Mouse (Mus musculus): ENCODE data around the gene Adap1. TPM values are rescaled to one million over a fixed set of nuclear protein-coding genes. Genes with fewer than 3 reads are reported as not detected.

Adap1 gene
- polyA plus RNA-seq, 1 experiment = 163 TPM

DNA sequence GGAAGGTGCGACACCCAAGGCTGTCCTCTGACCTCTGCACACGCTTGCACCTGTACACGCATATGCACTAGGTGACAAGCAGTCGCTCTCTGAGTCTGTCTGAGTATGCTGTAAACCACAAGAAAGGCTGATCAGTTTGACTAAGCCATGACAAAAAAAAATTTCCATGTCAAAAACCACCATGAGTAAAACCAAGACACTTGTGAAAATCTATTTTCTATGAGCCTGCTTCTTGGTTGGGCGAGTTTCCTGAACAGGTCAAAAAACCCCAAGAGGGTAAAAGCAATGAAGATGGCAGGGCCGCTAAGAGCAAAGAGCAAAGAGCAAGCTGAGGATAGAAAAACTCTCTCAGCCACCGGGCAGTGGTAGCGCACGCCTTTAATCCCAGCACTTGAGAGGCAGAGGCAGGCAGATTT is 21.8 kb downstream of the Adap1 start:
- Histone ChIP-seq H3K4me1 (ENCODE audit: control insufficient read depth, insufficient read depth, low read length) (no peaks in the 10 kb centered on the region), H3K27ac (ENCODE audit: insufficient read depth, low read length) (no peak overlapping the region), H3K4me3 (replicated peaks; ENCODE audit: insufficient read depth, low read depth, low read length) (no peak overlapping the region), H3K27me3 (ENCODE audit: control insufficient read depth, insufficient read depth, low read length) (no peaks in the 10 kb centered on the region)
- DNase-seq = no peak
- TF ChIP-seq POLR2A (IDR thresholded peaks at IDR 0.05; ENCODE audit: borderline replicate concordance, insufficient read depth, low read length) = no peak
- no peak for TF ChIP-seq CTCF (IDR thresholded peaks at IDR 0.05; ENCODE audit: borderline replicate concordance, insufficient read depth, low read depth, low read length)
- WGBS = 85% methylated on average over 9 of the region's 9 CpGs

DNA sequence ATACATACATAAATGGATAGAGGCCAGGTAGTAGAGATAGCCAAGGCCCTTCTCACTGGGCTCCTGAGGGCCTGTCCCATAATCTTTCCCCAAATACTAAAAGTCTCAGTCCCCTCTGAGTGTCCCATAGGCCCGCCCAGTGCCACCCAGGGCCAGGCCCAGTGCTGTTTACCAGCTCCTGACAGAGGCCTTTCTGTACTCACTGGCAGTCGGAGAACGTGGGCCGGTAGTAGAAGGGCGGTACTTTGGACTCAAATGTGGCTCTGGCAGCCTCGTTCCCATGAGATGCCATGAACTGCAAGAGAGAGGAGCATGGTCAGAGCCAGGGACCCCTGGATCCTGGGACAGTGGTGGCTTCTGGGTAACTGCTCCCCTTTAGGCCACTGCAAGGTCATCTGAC is 23.3 kb downstream of the Adap1 start:
- H3K27ac ChIP-seq (ENCODE audit: insufficient read depth, low read length) = peak overlapping the region; percentile 64; the same call in 1 of the 2 replicates
- no peak for TF ChIP-seq CTCF (IDR thresholded peaks at IDR 0.05; ENCODE audit: borderline replicate concordance, insufficient read depth, low read depth, low read length)
- H3K4me1 ChIP-seq (ENCODE audit: control insufficient read depth, insufficient read depth, low read length) = no peaks in the 10 kb centered on the region
- no peak overlapping the region for H3K4me3 ChIP-seq (replicated peaks; ENCODE audit: insufficient read depth, low read depth, low read length)
- H3K27me3 ChIP-seq (ENCODE audit: control insufficient read depth, insufficient read depth, low read length) = no peaks in the 10 kb centered on the region
- 77% methylated on average over 6 of the region's 6 CpGs for WGBS
- DNase-seq = no peak

- TF ChIP-seq CTCF (IDR thresholded peaks at IDR 0.05; ENCODE audit: borderline replicate concordance, insufficient read depth, low read depth, low read length) = no peak
- TF ChIP-seq POLR2A (IDR thresholded peaks at IDR 0.05; ENCODE audit: borderline replicate concordance, insufficient read depth, low read length) = no peak
- DNase-seq = no peak
- Histone ChIP-seq H3K27ac (ENCODE audit: insufficient read depth, low read length) (no peak overlapping the region), H3K4me3 (replicated peaks; ENCODE audit: insufficient read depth, low read depth, low read length) (no peak overlapping the region), H3K27me3 (ENCODE audit: control insufficient read depth, insufficient read depth, low read length) (no peaks in the 10 kb centered on the region), H3K4me1 (ENCODE audit: control insufficient read depth, insufficient read depth, low read length) (no peaks in the 10 kb centered on the region)
- 39% methylated on average over 5 of the region's 5 CpGs for WGBS
Observed at GRCm38 (mm10) chr5:139297745-139298144, 27.7 kb downstream of the Adap1 start.

DNA sequence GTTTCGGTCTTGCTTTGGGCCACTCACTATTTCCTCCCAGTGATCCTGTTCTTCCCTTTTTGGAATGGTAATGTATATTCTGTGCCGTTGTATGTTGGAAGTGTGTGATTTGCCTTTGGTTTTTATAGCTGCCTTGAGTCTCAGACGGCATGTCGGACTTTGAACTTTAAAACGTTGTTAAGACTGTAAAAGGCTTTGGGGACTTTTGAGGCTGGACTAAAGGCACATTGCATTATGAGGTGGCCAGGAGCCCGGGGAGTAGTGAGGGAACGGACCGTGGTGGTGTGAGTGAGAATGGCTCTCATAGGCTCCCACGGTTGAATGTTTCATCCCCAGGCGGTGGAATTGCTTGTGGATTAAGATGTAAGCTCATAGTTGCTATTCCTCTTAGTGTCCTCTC is 28.3 kb downstream of the Adap1 start:
- no peaks in the 10 kb centered on the region; the same call in 1 of the 2 replicates for H3K4me1 ChIP-seq (ENCODE audit: control insufficient read depth, insufficient read depth, low read length)
- WGBS = 93% methylated on average over 10 of the region's 10 CpGs
- no peak for DNase-seq
- no peak for TF ChIP-seq CTCF (IDR thresholded peaks at IDR 0.05; ENCODE audit: borderline replicate concordance, insufficient read depth, low read depth, low read length)
- H3K4me3 ChIP-seq (replicated peaks; ENCODE audit: insufficient read depth, low read depth, low read length) = no peak overlapping the region
- H3K27ac ChIP-seq (ENCODE audit: insufficient read depth, low read length) = no peak overlapping the region
- H3K27me3 ChIP-seq (ENCODE audit: control insufficient read depth, insufficient read depth, low read length) = no peaks in the 10 kb centered on the region

DNA sequence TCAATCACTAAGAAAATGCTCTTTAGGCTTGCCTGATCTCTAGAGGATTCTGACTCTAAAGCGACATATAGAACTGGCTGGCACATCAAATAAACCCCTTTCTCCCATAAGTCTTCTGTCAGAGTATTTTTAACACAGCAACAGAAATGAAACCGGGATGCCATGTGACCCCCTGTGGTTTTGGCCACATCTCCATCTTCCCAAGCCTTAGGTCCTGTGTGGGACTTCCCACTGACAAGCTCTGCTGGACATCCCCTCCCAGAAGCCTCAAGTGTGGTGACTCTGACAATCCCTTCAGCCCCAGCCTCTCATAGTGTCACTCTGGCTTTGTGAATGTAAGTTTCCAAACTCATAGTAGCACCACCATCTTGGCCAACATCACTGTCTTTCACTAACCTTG is 31.3 kb downstream of the Adap1 start:
- DNase-seq = no peak
- TF ChIP-seq POLR2A (IDR thresholded peaks at IDR 0.05; ENCODE audit: borderline replicate concordance, insufficient read depth, low read length) (no peak), CTCF (IDR thresholded peaks at IDR 0.05; ENCODE audit: borderline replicate concordance, insufficient read depth, low read depth, low read length) (no peak)
- Histone ChIP-seq H3K27ac (ENCODE audit: insufficient read depth, low read length) (no peak overlapping the region), H3K4me3 (replicated peaks; ENCODE audit: insufficient read depth, low read depth, low read length) (no peak overlapping the region), H3K4me1 (ENCODE audit: control insufficient read depth, insufficient read depth, low read length) (no peaks in the 10 kb centered on the region; the same call in 1 of the 2 replicates), H3K27me3 (ENCODE audit: control insufficient read depth, insufficient read depth, low read length) (no peaks in the 10 kb centered on the region)
- 60% methylated on average over 2 of the region's 2 CpGs for WGBS

GRCm38 (mm10) chr5:139291811-139292560 is 33.4 kb downstream of the Adap1 start:
- 51% methylated on average over 6 of the region's 6 CpGs for WGBS
- H3K27ac ChIP-seq (ENCODE audit: insufficient read depth, low read length) = no peak overlapping the region
- H3K27me3 ChIP-seq (ENCODE audit: control insufficient read depth, insufficient read depth, low read length) = no peaks in the 10 kb centered on the region
- no peak for DNase-seq
- no peak overlapping the region for H3K4me3 ChIP-seq (replicated peaks; ENCODE audit: insufficient read depth, low read depth, low read length)
- H3K4me1 ChIP-seq (ENCODE audit: control insufficient read depth, insufficient read depth, low read length) = no peaks in the 10 kb centered on the region; the same call in 1 of the 2 replicates
- TF ChIP-seq CTCF (IDR thresholded peaks at IDR 0.05; ENCODE audit: borderline replicate concordance, insufficient read depth, low read depth, low read length) (no peak), POLR2A (IDR thresholded peaks at IDR 0.05; ENCODE audit: borderline replicate concordance, insufficient read depth, low read length) (no peak)

DNA sequence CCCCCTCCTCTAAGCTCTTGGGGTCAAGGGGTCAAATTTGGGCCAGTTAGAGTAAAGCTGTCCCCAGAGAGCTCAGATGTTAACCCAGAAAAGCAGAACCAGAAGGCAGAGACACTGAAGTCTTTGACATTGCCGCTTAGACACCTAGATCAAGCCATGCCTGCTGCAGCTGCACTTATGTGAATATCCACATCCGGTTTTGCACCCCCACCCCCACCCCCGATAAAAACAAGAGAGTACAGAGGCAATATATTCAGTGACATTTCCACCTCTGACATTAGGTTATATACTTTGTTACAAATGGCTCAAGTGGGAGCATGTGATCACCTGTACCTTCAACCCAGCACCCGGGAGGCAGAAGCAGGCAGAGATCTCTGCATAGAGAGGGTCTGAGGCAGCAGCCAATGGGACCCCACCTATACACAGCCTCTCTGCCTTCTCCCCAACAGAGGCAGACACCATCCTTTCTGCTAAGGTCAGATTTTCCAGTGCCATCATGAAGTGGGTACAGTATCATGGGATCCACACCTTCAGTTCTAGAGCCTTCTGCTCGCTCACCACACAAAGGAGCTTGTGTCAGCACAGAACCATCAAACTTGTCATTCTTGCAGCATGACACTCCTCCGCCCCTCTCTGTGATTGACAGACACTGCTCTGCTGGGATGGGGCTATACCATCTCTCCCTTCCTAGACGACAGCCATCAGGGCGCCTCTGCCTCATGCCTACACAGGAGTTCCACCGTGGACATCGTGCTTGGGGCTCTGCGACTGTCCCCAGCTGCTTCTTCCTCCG is 34.8 kb downstream of the Adap1 start:
- TF ChIP-seq CTCF (IDR thresholded peaks at IDR 0.05; ENCODE audit: borderline replicate concordance, insufficient read depth, low read depth, low read length) (no peak), POLR2A (IDR thresholded peaks at IDR 0.05; ENCODE audit: borderline replicate concordance, insufficient read depth, low read length) (no peak)
- no peak for DNase-seq
- Histone ChIP-seq H3K27me3 (ENCODE audit: control insufficient read depth, insufficient read depth, low read length) (no peaks in the 10 kb centered on the region), H3K27ac (ENCODE audit: insufficient read depth, low read length) (no peak overlapping the region), H3K4me3 (replicated peaks; ENCODE audit: insufficient read depth, low read depth, low read length) (no peak overlapping the region), H3K4me1 (ENCODE audit: control insufficient read depth, insufficient read depth, low read length) (peaks cover 6% of the 10 kb centered on the region)
- WGBS = 85% methylated on average over 12 of the region's 12 CpGs

DNA sequence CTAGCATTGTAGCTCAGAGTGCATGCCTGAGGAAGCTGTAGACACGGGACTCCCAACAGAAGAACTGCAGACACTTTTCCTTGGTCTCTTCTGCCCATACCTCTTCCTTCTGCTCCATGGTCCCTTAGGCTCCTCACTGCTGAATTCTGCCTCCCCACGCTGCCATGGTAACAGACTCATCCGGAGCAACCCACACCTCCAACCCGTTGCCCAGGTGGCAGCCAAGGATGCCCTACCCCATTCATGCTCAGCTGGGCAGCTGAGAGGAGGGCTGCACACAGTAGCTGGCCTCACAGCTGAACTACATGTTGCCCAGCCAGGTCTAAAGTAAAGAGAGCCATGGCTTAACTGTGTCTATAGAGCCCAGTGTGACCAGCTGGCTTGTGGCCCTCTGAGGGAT is 36.8 kb downstream of the Adap1 start:
- 56% methylated on average over 4 of the region's 4 CpGs for whole genome bisulfite sequencing
- TF ChIP-seq CTCF (IDR thresholded peaks at IDR 0.05; ENCODE audit: borderline replicate concordance, insufficient read depth, low read depth, low read length) = no peak
- TF ChIP-seq POLR2A (IDR thresholded peaks at IDR 0.05; ENCODE audit: borderline replicate concordance, insufficient read depth, low read length) = no peak
- H3K27me3 ChIP-seq (ENCODE audit: control insufficient read depth, insufficient read depth, low read length) = no peaks in the 10 kb centered on the region
- DNase-seq = no peak
- no peak overlapping the region for H3K27ac ChIP-seq (ENCODE audit: insufficient read depth, low read length)
- H3K4me1 ChIP-seq (ENCODE audit: control insufficient read depth, insufficient read depth, low read length) = peaks cover 7% of the 10 kb centered on the region
- H3K4me3 ChIP-seq (replicated peaks; ENCODE audit: insufficient read depth, low read depth, low read length) = no peak overlapping the region
